ENCODE assay signal across 11 mouse cellular contexts in the genomic region with DNA sequence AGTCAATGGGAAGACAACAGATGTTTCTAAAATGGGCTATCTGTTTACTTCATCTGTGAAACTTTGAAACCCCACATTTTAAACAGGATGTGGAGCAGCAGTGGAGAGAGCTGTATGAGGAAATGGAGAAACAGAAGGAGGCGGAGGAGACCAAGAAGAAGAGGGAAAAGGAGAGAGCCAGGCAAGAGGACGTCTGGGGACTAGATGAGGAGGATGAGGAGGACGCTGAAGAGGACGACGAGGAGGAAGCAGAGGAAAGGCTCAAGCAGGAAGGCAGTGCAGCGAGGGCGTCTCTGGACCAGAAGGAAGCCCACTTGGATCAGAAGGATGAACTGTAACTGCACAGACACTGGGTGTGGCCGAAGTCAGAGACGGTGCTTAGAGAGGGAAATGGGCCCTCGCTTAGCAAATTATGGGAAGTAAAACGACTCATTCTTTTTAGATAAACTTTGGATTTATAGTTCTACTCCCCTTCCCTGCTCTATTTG. TPM values are rescaled to one million over a fixed set of nuclear protein-coding genes. Genes with fewer than 3 reads are reported as not detected.
A peak's percentile ranks its signal among the peaks of the same experiment; 100 is the strongest.
DNase-seq lines count a peak whose midpoint lies in the region; ATAC-seq and TF ChIP-seq lines count a peak whose summit lies in the region.
"Had no signal": no experiment of that assay in that cellular context is flagged by ENCODE, and none has a peak within 500 bp of the region (broad histone marks: within the 10 kb centered on the region; RNA-seq: fewer than 3 reads in every experiment).

No protein-coding gene starts in this region.

- TF ChIP-seq POLR2A in lung, adult 2 months (IDR thresholded peaks at IDR 0.05; ENCODE audit: borderline replicate concordance, extremely low read depth, low read depth, low read length): peak; percentile 46; the same call in 1 of the 2 replicates
- TF ChIP-seq POLR2A in small intestine, adult 2 months (IDR thresholded peaks at IDR 0.05; ENCODE audit: low read depth, low read length): no peak

- 46% methylated on average over 11 of the region's 11 CpGs for WGBS in heart, embryonic 15.5 days
- 29% methylated on average over 11 of the region's 11 CpGs for WGBS in lung, adult 2 months
- WGBS in small intestine, adult 2 months: 35% methylated on average over 11 of the region's 11 CpGs
- WGBS in midbrain, embryonic 13.5 days: 82% methylated on average over 11 of the region's 11 CpGs
- WGBS in hindbrain, embryonic 11.5 days: 75% methylated on average over 11 of the region's 11 CpGs

- TF ChIP-seq CTCF in gastrocnemius, adult 2 months (IDR thresholded peaks at IDR 0.05): no peak
- TF ChIP-seq CTCF in lung, adult 2 months (IDR thresholded peaks at IDR 0.05; ENCODE audit: insufficient read depth, low read length): no peak
- TF ChIP-seq CTCF in small intestine, adult 2 months (IDR thresholded peaks at IDR 0.05; ENCODE audit: extremely low read depth, insufficient read length, insufficient replicate concordance, low read depth, low read length): no peak

- H3K4me3 ChIP-seq in gastrocnemius, adult 2 months: peak overlapping the region; percentile 2
- no peak overlapping the region for H3K4me3 ChIP-seq in heart, embryonic 15.5 days
- peak overlapping the region; percentile 45 for H3K4me3 ChIP-seq in lung, adult 2 months (replicated peaks; ENCODE audit: extremely low read depth, low read depth, low read length)
- peak overlapping the region; percentile 24; the same call in 1 of the 2 replicates for H3K4me3 ChIP-seq in small intestine, adult 2 months (ENCODE audit: low read depth, low read length)
- H3K4me3 ChIP-seq in midbrain, embryonic 13.5 days (replicated peaks): no peak overlapping the region
- H3K4me3 ChIP-seq in hindbrain, embryonic 11.5 days (ENCODE audit: low read depth, low read length): no peak overlapping the region

- no peaks in the 10 kb centered on the region for H3K27me3 ChIP-seq in heart, embryonic 15.5 days
- no peaks in the 10 kb centered on the region for H3K27me3 ChIP-seq in small intestine, adult 2 months (ENCODE audit: control insufficient read depth, insufficient read depth, low read length)
- H3K27me3 ChIP-seq in midbrain, embryonic 13.5 days: no peaks in the 10 kb centered on the region
- no peaks in the 10 kb centered on the region for H3K27me3 ChIP-seq in hindbrain, embryonic 11.5 days (ENCODE audit: control insufficient read depth, insufficient read depth, low read length)

- ATAC-seq in heart, embryonic 15.5 days (replicated peaks; ENCODE audit: insufficient number of reproducible peaks, insufficient read depth, low FRiP score, low read depth): no peak
- ATAC-seq in midbrain, embryonic 13.5 days: no peak
- no peak for ATAC-seq in hindbrain, embryonic 11.5 days (ENCODE audit: low FRiP score)

- DNase-seq in gastrocnemius, adult 2 months: no peak
- no peak for DNase-seq in gastrocnemius, postnatal 10 days
- peak; percentile 17 for DNase-seq in lung, adult 2 months
- DNase-seq in urinary bladder, adult 2 months (ENCODE audit: low spot score): no peak
- no peak for DNase-seq in hindbrain, embryonic 11.5 days (ENCODE audit: low spot score)
- DNase-seq: adrenal gland, postnatal 36 days; kidney, postnatal 4 days; thymus, postnatal 36 days had no signal

- peaks cover 13% of the 10 kb centered on the region; the same call in 1 of the 2 replicates for H3K4me1 ChIP-seq in heart, embryonic 15.5 days (replicated peaks)
- peaks cover 9% of the 10 kb centered on the region for H3K4me1 ChIP-seq in lung, adult 2 months (ENCODE audit: control insufficient read depth, insufficient read depth, low read length)
- H3K4me1 ChIP-seq in small intestine, adult 2 months (ENCODE audit: control insufficient read depth, insufficient read depth, insufficient read length, low read length): peaks cover 6% of the 10 kb centered on the region; the same call in 1 of the 2 replicates
- H3K4me1 ChIP-seq in midbrain, embryonic 13.5 days (replicated peaks): no peaks in the 10 kb centered on the region
- no peaks in the 10 kb centered on the region for H3K4me1 ChIP-seq in hindbrain, embryonic 11.5 days (replicated peaks; ENCODE audit: control insufficient read depth, insufficient read depth, low read length)

- H3K9ac ChIP-seq in heart, embryonic 15.5 days: no peak overlapping the region
- no peak overlapping the region for H3K9ac ChIP-seq in midbrain, embryonic 13.5 days (replicated peaks)
- no peak overlapping the region for H3K9ac ChIP-seq in hindbrain, embryonic 11.5 days (ENCODE audit: low read depth, low read length)

- no peaks in the 10 kb centered on the region for H3K36me3 ChIP-seq in heart, embryonic 15.5 days
- H3K36me3 ChIP-seq in small intestine, adult 2 months (ENCODE audit: control insufficient read depth, insufficient read depth, low read length): no peaks in the 10 kb centered on the region
- H3K36me3 ChIP-seq in midbrain, embryonic 13.5 days: no peaks in the 10 kb centered on the region
- H3K36me3 ChIP-seq in hindbrain, embryonic 11.5 days (ENCODE audit: control insufficient read depth, insufficient read depth, low read length): no peaks in the 10 kb centered on the region

- 0 out of 2 replicates have a peak overlapping the region, but pooled peaks have one; percentile 20 for H3K4me2 ChIP-seq in heart, embryonic 15.5 days
- H3K4me2 ChIP-seq in midbrain, embryonic 13.5 days (replicated peaks): no peak overlapping the region
- H3K4me2 ChIP-seq in hindbrain, embryonic 11.5 days (replicated peaks; ENCODE audit: low read depth, low read length): no peak overlapping the region

- no peaks in the 10 kb centered on the region for H3K9me3 ChIP-seq in heart, embryonic 15.5 days (replicated peaks)
- H3K9me3 ChIP-seq in midbrain, embryonic 13.5 days: no peaks in the 10 kb centered on the region
- H3K9me3 ChIP-seq in hindbrain, embryonic 11.5 days (ENCODE audit: control insufficient read depth, low read length): no peaks in the 10 kb centered on the region

- intact Hi-C loops in gastrocnemius, adult 2 months (cut with DNase I): no loop called here

- peak overlapping the region; percentile 55 for H3K27ac ChIP-seq in gastrocnemius, adult 2 months
- H3K27ac ChIP-seq in heart, embryonic 15.5 days: peak overlapping the region; percentile 52
- no peak overlapping the region for H3K27ac ChIP-seq in small intestine, adult 2 months (ENCODE audit: insufficient read depth, low read depth, low read length)
- no peak overlapping the region for H3K27ac ChIP-seq in midbrain, embryonic 13.5 days
- no peak overlapping the region for H3K27ac ChIP-seq in hindbrain, embryonic 11.5 days (ENCODE audit: low read depth, low read length)

RNA-seq across cellular contexts. Expression of a gene that starts 19.4 kb away (rescaled TPM):
- total RNA-seq in gastrocnemius, adult 2 months (2021): under 1 TPM in 1 of 2 experiments, not detected in 1; 0.15 TPM
- not detected for total RNA-seq in gastrocnemius, postnatal 10 days (2021)
- polyA plus RNA-seq in heart, embryonic 15.5 days (2015; fragmentation: Nextera tagmentation; extraction: Ambion mirVana): 0.11 and 0.19 TPM in 2 replicates
- 0.18 TPM in 1 of 2 replicates, not detected in the other for polyA plus RNA-seq in lung, adult 2 months (2012; rRNA removed)
- not detected in 2 replicates for polyA plus RNA-seq in small intestine, adult 2 months (2012; rRNA removed)
- polyA plus RNA-seq in urinary bladder, adult 2 months (2012; rRNA removed): 0.04 and 0.18 TPM in 2 replicates
- polyA plus RNA-seq in midbrain, embryonic 13.5 days (2015; fragmentation: Nextera tagmentation; extraction: Ambion mirVana): 0.61 and 0.69 TPM in 2 replicates
- 0.09 and 0.54 TPM in 2 replicates for polyA plus RNA-seq in hindbrain, embryonic 11.5 days (2014; fragmentation: Nextera tagmentation; extraction: Ambion mirVana)

RNA-seq across cellular contexts. Expression of a gene that starts 26.4 kb away (rescaled TPM):
- 10 to 100 TPM; 67.6 to 83.7 TPM for total RNA-seq in gastrocnemius, adult 2 months (2021)
- total RNA-seq in gastrocnemius, postnatal 10 days (2021): 10 to 100 TPM; 50.4 to 53.8 TPM
- polyA plus RNA-seq in heart, embryonic 15.5 days (2015; fragmentation: Nextera tagmentation; extraction: Ambion mirVana): 27.7 and 28.3 TPM in 2 replicates
- 11.0 and 18.9 TPM in 2 replicates for polyA plus RNA-seq in lung, adult 2 months (2012; rRNA removed)
- polyA plus RNA-seq in small intestine, adult 2 months (2012; rRNA removed): 1.5 and 2.6 TPM in 2 replicates
- polyA plus RNA-seq in urinary bladder, adult 2 months (2012; rRNA removed): 39.7 and 41.2 TPM in 2 replicates
- 53.8 and 59.3 TPM in 2 replicates for polyA plus RNA-seq in midbrain, embryonic 13.5 days (2015; fragmentation: Nextera tagmentation; extraction: Ambion mirVana)
- polyA plus RNA-seq in hindbrain, embryonic 11.5 days (2014; fragmentation: Nextera tagmentation; extraction: Ambion mirVana): 53.6 and 57.6 TPM in 2 replicates

RNA-seq across cellular contexts. Expression of a gene that starts 51.6 kb away (rescaled TPM):
- 100 to 1,000 TPM in 1 of 2 experiments, 10 to 100 TPM in 1; 91.5 to 112 TPM for total RNA-seq in gastrocnemius, adult 2 months (2021)
- 10 to 100 TPM; 93.6 to 98.0 TPM for total RNA-seq in gastrocnemius, postnatal 10 days (2021)
- polyA plus RNA-seq in heart, embryonic 15.5 days (2015; fragmentation: Nextera tagmentation; extraction: Ambion mirVana): 48.6 and 50.7 TPM in 2 replicates
- polyA plus RNA-seq in lung, adult 2 months (2012; rRNA removed): 117 and 167 TPM in 2 replicates
- polyA plus RNA-seq in small intestine, adult 2 months (2012; rRNA removed): 24.3 and 29.5 TPM in 2 replicates
- 95.4 and 97.5 TPM in 2 replicates for polyA plus RNA-seq in urinary bladder, adult 2 months (2012; rRNA removed)
- 80.0 and 83.8 TPM in 2 replicates for polyA plus RNA-seq in midbrain, embryonic 13.5 days (2015; fragmentation: Nextera tagmentation; extraction: Ambion mirVana)
- polyA plus RNA-seq in hindbrain, embryonic 11.5 days (2014; fragmentation: Nextera tagmentation; extraction: Ambion mirVana): 77.3 and 84.3 TPM in 2 replicates

Comparison
In these comparisons a context has a peak if more than half of its experiments do, and no peak if none do; other contexts are left out.
1. H3K27ac ChIP-seq: peak in gastrocnemius, adult 2 months (single experiment) and heart, embryonic 15.5 days (single experiment); none in small intestine, adult 2 months (single experiment), midbrain, embryonic 13.5 days (single experiment) and hindbrain, embryonic 11.5 days (single experiment).
2. H3K4me3 ChIP-seq: peak in gastrocnemius, adult 2 months (single experiment), lung, adult 2 months (single experiment) and small intestine, adult 2 months (single experiment); none in heart, embryonic 15.5 days (single experiment), midbrain, embryonic 13.5 days (single experiment) and hindbrain, embryonic 11.5 days (single experiment).